Mouse (Mus musculus) lung, embryonic 16.5 days (tissue): ENCODE measurements around the gene Gal. TPM values are rescaled to one million over a fixed set of nuclear protein-coding genes. Genes with fewer than 3 reads are reported as not detected.

Source experiments
- ATAC-seq: fragments of 200-750 bp; cut with Nextera tagmentation; 2 replicates; pipeline ENCODE4 v1.8.0; 2017; ENCODE audit warnings: low read depth, mild to moderate bottlenecking, moderate library complexity
- H3K27ac ChIP-seq: fragments of 300-500 bp; sonication (generic); 2 replicates; pipeline ENCODE4 v1.5.1; 2014; ENCODE audit warnings: mild to moderate bottlenecking, control low read depth, low read length
- H3K27me3 ChIP-seq: fragments of 300-500 bp; sonication (generic); 2 replicates; pipeline ENCODE4 v1.6.1; 2014; ENCODE audit warnings: low read depth, low read length, mixed read lengths; ENCODE audit not compliant: control insufficient read depth, insufficient read depth
- H3K36me3 ChIP-seq: fragments of 300-500 bp; sonication (generic); 2 replicates; pipeline ENCODE4 v1.6.1; 2014; ENCODE audit warnings: low read length; ENCODE audit not compliant: control insufficient read depth, insufficient read depth
- H3K4me1 ChIP-seq: fragments of 300-500 bp; sonication (generic); replicated peaks from 2 replicates; pipeline ENCODE4 v1.6.1; 2014; ENCODE audit warnings: low read length, mixed read lengths; ENCODE audit not compliant: control insufficient read depth, insufficient read depth
- H3K4me2 ChIP-seq: fragments of 300-500 bp; sonication (generic); 2 replicates; pipeline ENCODE4 v1.6.1; 2014; ENCODE audit warnings: low read depth, low read length, control low read depth
- H3K4me3 ChIP-seq: fragments of 300-500 bp; sonication (generic); 2 replicates; pipeline ENCODE4 v1.5.1; 2014; ENCODE audit warnings: mild to moderate bottlenecking, low read length, control low read depth
- H3K9ac ChIP-seq: fragments of 300-500 bp; sonication (generic); 2 replicates; pipeline ENCODE4 v1.6.1; 2014; ENCODE audit warnings: low read length, control low read depth
- H3K9me3 ChIP-seq: fragments of 300-500 bp; sonication (generic); 2 replicates; pipeline ENCODE4 v1.6.1; 2016; ENCODE audit warnings: low read length; ENCODE audit not compliant: control insufficient read depth
- WGBS: fragments of 180-500 bp; shearing (Covaris S2); extraction: QIAGEN DNeasy Blood & Tissue Kit; methylation state at CpG from one replicate; pipeline ENCODE4 v1.1.7; 2014; 5-methylcytosine and 5-hydroxymethylcytosine counted together
- polyA plus RNA-seq: library from polyadenylated mRNA; unstranded; fragments of >200 nt; fragmentation: Nextera tagmentation; extraction: Ambion mirVana; gene quantifications from 2 replicates; pipeline ENCODE4 v1.2.1, GENCODE M21; 2015

Gal gene
- polyA plus RNA-seq, 1 experiment from 2014 or later: 1.3 TPM

GRCm38 (mm10) chr19:3401504-3401903, 12.8 kb downstream of the Gal start:
- no peak for ATAC-seq
- H3K27me3 ChIP-seq: no peaks in the 10 kb centered on the region
- H3K4me1 ChIP-seq: no peaks in the 10 kb centered on the region
- no peaks in the 10 kb centered on the region for H3K9me3 ChIP-seq
- no peak overlapping the region for H3K27ac ChIP-seq
- no peak overlapping the region for H3K4me3 ChIP-seq
- no peaks in the 10 kb centered on the region for H3K36me3 ChIP-seq
- H3K4me2 ChIP-seq: no peak overlapping the region
- WGBS: 72% methylated on average over 7 of the region's 7 CpGs
- H3K9ac ChIP-seq: no peak overlapping the region

GRCm38 (mm10) chr19:3400057-3400456, 14.3 kb downstream of the Gal start:
- no peak overlapping the region for H3K27ac ChIP-seq
- H3K27me3 ChIP-seq: no peaks in the 10 kb centered on the region
- no peaks in the 10 kb centered on the region for H3K9me3 ChIP-seq
- no peak overlapping the region for H3K9ac ChIP-seq
- no peak for ATAC-seq
- no peak overlapping the region for H3K4me3 ChIP-seq
- 81% methylated on average over 4 of the region's 4 CpGs for WGBS
- no peaks in the 10 kb centered on the region for H3K4me1 ChIP-seq
- H3K4me2 ChIP-seq: no peak overlapping the region
- no peaks in the 10 kb centered on the region for H3K36me3 ChIP-seq

- Histone ChIP-seq H3K4me3 (no peak overlapping the region), H3K9me3 (peaks cover 4% of the 10 kb centered on the region; the same call in 1 of the 2 replicates), H3K4me2 (no peak overlapping the region), H3K27me3 (no peaks in the 10 kb centered on the region), H3K9ac (no peak overlapping the region), H3K4me1 (peaks cover 2% of the 10 kb centered on the region; the same call in 1 of the 2 replicates), H3K36me3 (no peaks in the 10 kb centered on the region), H3K27ac (no peak overlapping the region)
- 74% methylated on average over 3 of the region's 3 CpGs for WGBS
- ATAC-seq: no peak
Measured at GRCm38 (mm10) chr19:3394216-3394615, 20.1 kb downstream of the Gal start.

- WGBS: 36% methylated on average over 1 of the region's 1 CpGs
- no peak overlapping the region for H3K4me2 ChIP-seq
- peaks cover 4% of the 10 kb centered on the region; the same call in 1 of the 2 replicates for H3K9me3 ChIP-seq
- H3K4me3 ChIP-seq: no peak overlapping the region
- H3K9ac ChIP-seq: no peak overlapping the region
- peaks cover 6% of the 10 kb centered on the region for H3K4me1 ChIP-seq
- ATAC-seq: no peak
- no peaks in the 10 kb centered on the region for H3K27me3 ChIP-seq
- no peaks in the 10 kb centered on the region for H3K36me3 ChIP-seq
- H3K27ac ChIP-seq: no peak overlapping the region
Measured at GRCm38 (mm10) chr19:3392384-3392783, 22.0 kb downstream of the Gal start.

GRCm38 (mm10) chr19:3389089-3389488, 25.3 kb downstream of the Gal start:
- ATAC-seq: peak; percentile 96
- 1% methylated on average over 39 of the region's 43 CpGs for WGBS

GRCm38 (mm10) chr19:3388629-3389057, 25.7 kb downstream of the Gal start, which contains the start of gene Tesmin:
Gene Tesmin, plus strand, starts transcription at chr19:3388857.
- peak within 1 kb of the TSS; percentile 54 for H3K4me3 ChIP-seq
- ATAC-seq: peak; percentile 87
- WGBS: 2% methylated on average over 24 of the region's 33 CpGs
- no peaks in the 10 kb centered on the region for H3K27me3 ChIP-seq
- 0 out of 2 replicates have a peak, but pooled peaks cover 6% of the 10 kb centered on the region for H3K36me3 ChIP-seq
- H3K4me1 ChIP-seq: peaks cover 6% of the 10 kb centered on the region
- peak within 1 kb of the TSS; percentile 68 for H3K9ac ChIP-seq
- H3K9me3 ChIP-seq: peaks cover 4% of the 10 kb centered on the region; the same call in 1 of the 2 replicates
- peak within 1 kb of the TSS; percentile 97 for H3K4me2 ChIP-seq
- no peak within 1 kb of the TSS for H3K27ac ChIP-seq

More at GRCm38 (mm10) chr19:3389089-3389488, 25.3 kb downstream of the Gal start:
- Histone ChIP-seq H3K4me1 (peaks cover 6% of the 10 kb centered on the region), H3K9ac (peak overlapping the region; percentile 68), H3K27ac (no peak overlapping the region), H3K4me3 (peak overlapping the region; percentile 54), H3K4me2 (peak overlapping the region; percentile 97), H3K9me3 (peaks cover 4% of the 10 kb centered on the region; the same call in 1 of the 2 replicates), H3K27me3 (no peaks in the 10 kb centered on the region), H3K36me3 (0 out of 2 replicates have a peak, but pooled peaks cover 4% of the 10 kb centered on the region)

GRCm38 (mm10) chr19:3388061-3388460, 26.3 kb downstream of the Gal start:
- no peaks in the 10 kb centered on the region for H3K27me3 ChIP-seq
- no peak overlapping the region for H3K4me3 ChIP-seq
- no peak overlapping the region for H3K9ac ChIP-seq
- no peak overlapping the region for H3K4me2 ChIP-seq
- H3K36me3 ChIP-seq: 0 out of 2 replicates have a peak, but pooled peaks cover 6% of the 10 kb centered on the region
- 65% methylated on average over 6 of the region's 6 CpGs for WGBS
- no peak for ATAC-seq
- H3K27ac ChIP-seq: no peak overlapping the region
- peaks cover 4% of the 10 kb centered on the region; the same call in 1 of the 2 replicates for H3K9me3 ChIP-seq
- H3K4me1 ChIP-seq: peaks cover 6% of the 10 kb centered on the region

- ATAC-seq: no peak
- H3K27me3 ChIP-seq: no peaks in the 10 kb centered on the region
- H3K4me2 ChIP-seq: no peak overlapping the region
- H3K4me3 ChIP-seq: no peak overlapping the region
- WGBS: 92% methylated on average over 3 of the region's 3 CpGs
- H3K9ac ChIP-seq: no peak overlapping the region
- H3K9me3 ChIP-seq: no peaks in the 10 kb centered on the region
- no peak overlapping the region for H3K27ac ChIP-seq
- H3K36me3 ChIP-seq: peaks cover 15% of the 10 kb centered on the region
- no peaks in the 10 kb centered on the region for H3K4me1 ChIP-seq
Measured at GRCm38 (mm10) chr19:3378614-3379013, 35.7 kb downstream of the Gal start.

GRCm38 (mm10) chr19:3376966-3377715, 37.2 kb downstream of the Gal start:
- peaks cover 15% of the 10 kb centered on the region for H3K36me3 ChIP-seq
- no peak overlapping the region for H3K9ac ChIP-seq
- no peaks in the 10 kb centered on the region for H3K4me1 ChIP-seq
- no peak overlapping the region for H3K4me3 ChIP-seq
- no peaks in the 10 kb centered on the region for H3K9me3 ChIP-seq
- H3K27ac ChIP-seq: no peak overlapping the region
- no peaks in the 10 kb centered on the region for H3K27me3 ChIP-seq
- H3K4me2 ChIP-seq: no peak overlapping the region
- ATAC-seq: peak; percentile 37; the same call in 1 of the 2 replicates
- WGBS: 27% methylated on average over 4 of the region's 4 CpGs
